Mouse (Mus musculus) CH12.LX (cell line): ENCODE data around the gene Arhgap28. TPM values are rescaled to one million over a fixed set of nuclear protein-coding genes. Genes with fewer than 3 reads are reported as not detected.

Experiments used
- DNase-seq: peaks from one replicate; pipeline ENCODE4 v3.0.0-alpha.2; 2013; ENCODE audit errors: extremely low read depth
- H3K27ac ChIP-seq: 2 replicates; pipeline ENCODE4 v1.5.1; 2012; ENCODE audit warnings: low read depth, mild to moderate bottlenecking, control low read depth, moderate library complexity; ENCODE audit not compliant: insufficient read depth
- H3K27me3 ChIP-seq: replicated peaks from 2 replicates; pipeline ENCODE3; 2012; ENCODE audit warnings: inconsistent platforms
- H3K36me3 ChIP-seq, 2 experiments: replicated peaks in 1 of 2; 2 replicates each; pipeline versions ENCODE3 to v1.6.1; 2012; ENCODE audit warnings: inconsistent platforms in 1 of 2, low read length in 1 of 2, mild to moderate bottlenecking in 1 of 2, mixed read lengths in 1 of 2, moderate library complexity in 1 of 2; ENCODE audit not compliant: control insufficient read depth in 1 of 2, insufficient read depth in 1 of 2
- H3K4me1 ChIP-seq, 2 experiments: 2 replicates each; pipeline ENCODE4 v1.6.1; 2012; ENCODE audit warnings: inconsistent platforms in 1 of 2, moderate library complexity in 1 of 2; ENCODE audit not compliant: insufficient read depth in 2 of 2, control insufficient read depth in 1 of 2
- H3K4me2 ChIP-seq: 2 replicates; pipeline ENCODE4 v1.6.1; 2012; ENCODE audit warnings: low read depth, mild to moderate bottlenecking, control low read depth; ENCODE audit not compliant: poor library complexity, insufficient read depth, severe bottlenecking
- H3K4me3 ChIP-seq, 3 experiments: fragments of 150-350 bp in 1 of 3; sonication (generic) in 1 of 3; replicated peaks in 1 of 3; 2 replicates each; pipeline versions ENCODE3 to v1.5.1; 2011 to 2012; ENCODE audit warnings: low read depth in 2 of 3, low read length in 2 of 3, mild to moderate bottlenecking in 2 of 3, moderate library complexity in 2 of 3, control low read depth in 1 of 3, improper control_type of control experiment in 1 of 3, inconsistent platforms in 1 of 3, mixed read lengths in 1 of 3; ENCODE audit not compliant: poor library complexity in 1 of 3
- H3K79me2 ChIP-seq: replicated peaks from 2 replicates; pipeline ENCODE4 v1.6.1; 2012; ENCODE audit warnings: mild to moderate bottlenecking, moderate library complexity; ENCODE audit not compliant: control insufficient read depth, poor library complexity, insufficient read depth, severe bottlenecking; ENCODE audit errors: extremely low read depth
- H3K9ac ChIP-seq: 2 replicates; pipeline ENCODE4 v1.6.1; 2012; ENCODE audit warnings: low read depth, mild to moderate bottlenecking, control low read depth, moderate library complexity; ENCODE audit not compliant: insufficient read depth
- H3K9me3 ChIP-seq: replicated peaks from 2 replicates; pipeline ENCODE3; 2012; ENCODE audit warnings: low read length, inconsistent platforms, mixed read lengths
- BHLHE40 ChIP-seq: IDR thresholded peaks from 2 replicates; pipeline ENCODE4 v1.6.1; 2011; ENCODE audit warnings: mild to moderate bottlenecking, low read depth, low read length, improper control_type of control experiment
- CHD1 ChIP-seq: IDR thresholded peaks from 2 replicates; pipeline ENCODE4 v1.6.1; 2012; ENCODE audit warnings: low read depth, low read length, improper control_type of control experiment, inconsistent platforms
- CHD2 ChIP-seq: IDR thresholded peaks from 2 replicates; pipeline ENCODE4 v1.6.1; 2011; ENCODE audit warnings: low read length, improper control_type of control experiment
- CTCF ChIP-seq, 2 experiments: IDR thresholded peaks in 1 of 2; conservative IDR thresholded peaks in 1 of 2; 2 replicates each; pipeline ENCODE4 v1.5.1; 2011 to 2012; ENCODE audit warnings: low read depth in 2 of 2, low read length in 2 of 2, improper control_type of control experiment in 1 of 2, inconsistent platforms in 1 of 2, mild to moderate bottlenecking in 1 of 2, moderate library complexity in 1 of 2
- ELF1 ChIP-seq: IDR thresholded peaks from 2 replicates; pipeline ENCODE4 v1.6.1; 2014; ENCODE audit warnings: low read depth, mild to moderate bottlenecking, inconsistent platforms, low read length, improper control_type of control experiment
- EP300 ChIP-seq: IDR thresholded peaks from 2 replicates; pipeline ENCODE4 v1.6.1; 2011; ENCODE audit warnings: low read length, improper control_type of control experiment
- GABPA ChIP-seq: IDR thresholded peaks from 2 replicates; pipeline ENCODE4 v1.6.1; 2012; ENCODE audit warnings: low read depth, low read length, improper control_type of control experiment, inconsistent platforms; ENCODE audit not compliant: insufficient replicate concordance
- IRF4 ChIP-seq: IDR thresholded peaks from 2 replicates; pipeline ENCODE4 v1.6.1; 2014; ENCODE audit warnings: low read depth, mild to moderate bottlenecking, inconsistent platforms, low read length, improper control_type of control experiment
- JUN ChIP-seq: IDR thresholded peaks from 2 replicates; pipeline ENCODE4 v1.6.1; 2011; ENCODE audit warnings: low read depth, mild to moderate bottlenecking, low read length, improper control_type of control experiment, moderate library complexity; ENCODE audit not compliant: insufficient read depth
- KAT2A ChIP-seq: IDR thresholded peaks from 2 replicates; pipeline ENCODE4 v1.6.1; 2012; ENCODE audit warnings: low read length, improper control_type of control experiment, inconsistent platforms; ENCODE audit not compliant: insufficient replicate concordance
- MAFK ChIP-seq: IDR thresholded peaks from 2 replicates; pipeline ENCODE4 v1.6.1; 2011; ENCODE audit warnings: low read length, improper control_type of control experiment; ENCODE audit not compliant: insufficient replicate concordance
- MAX ChIP-seq: IDR thresholded peaks from 2 replicates; pipeline ENCODE4 v1.6.1; 2011; ENCODE audit warnings: low read length, improper control_type of control experiment
- MXI1 ChIP-seq: IDR thresholded peaks from 2 replicates; pipeline ENCODE4 v1.6.1; 2011; ENCODE audit warnings: mild to moderate bottlenecking, low read depth, low read length, improper control_type of control experiment
- MYC ChIP-seq: IDR thresholded peaks from 2 replicates; pipeline ENCODE4 v1.6.1; 2011; ENCODE audit warnings: low read depth, mild to moderate bottlenecking, improper control_type of control experiment, low read length
- PAX5 ChIP-seq: IDR thresholded peaks from 2 replicates; pipeline ENCODE4 v1.6.1; 2012; ENCODE audit warnings: low read length, inconsistent platforms, mixed read lengths
- POLR2A ChIP-seq: IDR thresholded peaks from 2 replicates; pipeline ENCODE4 v1.6.1; 2011; ENCODE audit warnings: low read depth, mild to moderate bottlenecking, improper control_type of control experiment, low read length
- POLR2AphosphoS2 ChIP-seq: IDR thresholded peaks from 2 replicates; pipeline ENCODE4 v1.6.1; 2011; ENCODE audit warnings: low read depth, low read length, improper control_type of control experiment
- RCOR1 ChIP-seq: conservative IDR thresholded peaks from 2 replicates; pipeline ENCODE4 v1.6.1; 2012; ENCODE audit warnings: low read depth, mild to moderate bottlenecking, inconsistent platforms, low read length, improper control_type of control experiment
- UBTF ChIP-seq: IDR thresholded peaks from 2 replicates; pipeline ENCODE4 v1.6.1; 2012; ENCODE audit warnings: low read depth, mild to moderate bottlenecking, inconsistent platforms, low read length, improper control_type of control experiment, moderate library complexity
- USF2 ChIP-seq: conservative IDR thresholded peaks from 2 replicates; pipeline ENCODE4 v1.6.1; 2011; ENCODE audit warnings: low read depth, low read length, improper control_type of control experiment
- ZKSCAN1 ChIP-seq: IDR thresholded peaks from 2 replicates; pipeline ENCODE4 v1.6.1; 2012; ENCODE audit warnings: low read depth, inconsistent platforms, low read length, improper control_type of control experiment, borderline replicate concordance
- ZMIZ1 ChIP-seq: IDR thresholded peaks from 2 replicates; pipeline ENCODE4 v1.6.1; 2012; ENCODE audit warnings: low read depth, mild to moderate bottlenecking, inconsistent platforms, low read length, improper control_type of control experiment
- ZNF384 ChIP-seq: IDR thresholded peaks from 2 replicates; pipeline ENCODE4 v1.6.1; 2012; ENCODE audit warnings: low read depth, low read length, improper control_type of control experiment, inconsistent platforms
- dilution Hi-C: fragments of 300-500 bp; cut with MboI; formaldehyde crosslinking; loops from 2 replicates; pipeline ENCODE4 v1.14.3; 2020; ENCODE audit warnings: low sequenced_read_pairs; ENCODE audit not compliant: extremely low pct_unique_long_range_greater_than_20kb, extremely low pct_ligation_motif_present
- in situ Hi-C: fragments of 300-500 bp; cut with MboI; formaldehyde crosslinking; loops from 3 replicates; pipeline ENCODE4 v1.14.3; 2019; ENCODE audit warnings: low sequenced_read_pairs, low pct_ligation_motif_present, low pct_unique_long_range_greater_than_20kb, mixed read lengths
- polyA plus RNA-seq: library from polyadenylated mRNA; unstranded; fragments of >175 nt; gene quantifications from 2 replicates; pipeline ENCODE4 v1.2.1, GENCODE M21; 2012; ENCODE audit warnings: low read depth; ENCODE audit not compliant: insufficient read length
- total RNA-seq, 2 experiments: library from RNA; depleted of rRNA; stranded (reverse); fragments of 300-350 nt in 1 of 2; fragments of >200 nt in 1 of 2; gene quantifications; 2 replicates each; pipeline ENCODE4 v1.2.3; 2012 to 2014

Arhgap28 gene
- total and polyA plus RNA-seq, 3 experiments: not detected

- no peak overlapping the region for H3K4me3 ChIP-seq
- H3K4me2 ChIP-seq: no peak overlapping the region
- TF ChIP-seq CHD2 (no peak), MAFK (no peak), MYC (no peak), POLR2AphosphoS2 (no peak), RCOR1 (no peak), CHD1 (no peak), GABPA (no peak), USF2 (no peak), EP300 (no peak), POLR2A (no peak), IRF4 (no peak), ZMIZ1 (no peak), ZKSCAN1 (no peak), BHLHE40 (no peak), UBTF (no peak), CTCF (conservative IDR thresholded peaks at IDR 0.05 in 1 of 2, IDR thresholded peaks at IDR 0.05 in 1 of 2; ENCODE audit: low read depth in 2 of 2, low read length in 2 of 2) (no peak), JUN (no peak), ELF1 (no peak), ZNF384 (no peak), MXI1 (no peak)
- peaks cover 67% of the 10 kb centered on the region for H3K9me3 ChIP-seq
- no peak overlapping the region for H3K27ac ChIP-seq
- no peaks in the 10 kb centered on the region for H3K4me1 ChIP-seq
- no peak overlapping the region for H3K9ac ChIP-seq
- no peaks in the 10 kb centered on the region for H3K79me2 ChIP-seq
- in situ Hi-C loops: no loop called here
- DNase-seq: no peak
- no peaks in the 10 kb centered on the region for H3K36me3 ChIP-seq
- dilution Hi-C loops: no loop called here
- H3K27me3 ChIP-seq: no peaks in the 10 kb centered on the region
Observed at GRCm38 (mm10) chr17:67928280-67928679, 75.6 kb downstream of the Arhgap28 start.

DNA sequence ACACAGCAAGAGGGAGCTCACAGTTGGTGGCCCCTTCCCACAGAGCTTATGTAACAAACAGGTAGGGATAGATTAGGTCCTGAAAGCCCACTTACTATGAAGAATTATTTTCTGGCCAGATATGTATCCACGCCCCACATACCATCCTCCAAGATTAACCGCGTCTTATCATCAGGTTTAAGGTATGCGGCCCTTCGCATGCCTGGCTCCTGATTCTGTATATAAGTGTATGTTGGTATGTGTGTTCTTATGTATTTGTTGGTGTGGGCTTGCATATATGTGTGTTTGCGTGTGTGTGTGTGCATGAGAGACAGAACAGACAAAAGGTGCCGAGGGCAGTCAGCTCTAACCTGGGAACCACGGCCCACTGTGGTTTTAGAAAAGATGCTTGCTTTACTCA lies 76.1 kb downstream of the Arhgap28 start:
- Histone ChIP-seq H3K4me2 (no peak overlapping the region), H3K4me3 (no peak overlapping the region), H3K4me1 (no peaks in the 10 kb centered on the region), H3K27me3 (no peaks in the 10 kb centered on the region), H3K9me3 (peaks cover 65% of the 10 kb centered on the region), H3K79me2 (no peaks in the 10 kb centered on the region)
- dilution Hi-C loops: no loop called here
- no peak for DNase-seq
- in situ Hi-C loops: no loop called here
- no peak for TF ChIP-seq CHD1
- TF ChIP-seq MXI1: no peak
- no peak for TF ChIP-seq POLR2A
- no peak for TF ChIP-seq PAX5
- TF ChIP-seq KAT2A: no peak
- no peak for TF ChIP-seq ZMIZ1
- TF ChIP-seq MAX: no peak
- TF ChIP-seq, all 38 proteins: peak for 0
- H3K36me3 ChIP-seq: no peaks in the 10 kb centered on the region
- no peak overlapping the region for H3K27ac ChIP-seq
- H3K9ac ChIP-seq: no peak overlapping the region
